Mouse (Mus musculus) neural tube, embryonic 11.5 days (tissue): ENCODE measurements at regions not wholly inside any gene's neighbourhood (a gene's known extent, or its start where the extent isn't known, plus 50 kb on each side); places are given as distances from the start of the nearest gene placed in this dataset.

ENCODE experiments used
- ATAC-seq: fragments of 200-750 bp; cut with Nextera tagmentation; 2 replicates; pipeline ENCODE4 v1.8.0; 2017; ENCODE audit warnings: moderate number of reproducible peaks, mild to moderate bottlenecking, moderate TSS enrichment, moderate library complexity; ENCODE audit not compliant: insufficient read depth, low FRiP score, low TSS enrichment
- DNase-seq: peaks from one replicate; pipeline ENCODE4 v3.0.0-alpha.2; 2015; ENCODE audit warnings: low spot score
- H3K27ac ChIP-seq: fragments of 300-500 bp; sonication (generic); 2 replicates; pipeline ENCODE4 v1.5.1; 2014; ENCODE audit warnings: low read depth, mild to moderate bottlenecking, low read length
- H3K27me3 ChIP-seq: fragments of 300-500 bp; sonication (generic); 2 replicates; pipeline ENCODE4 v1.6.1; 2014; ENCODE audit warnings: mild to moderate bottlenecking, low read length, mixed read lengths; ENCODE audit not compliant: control insufficient read depth, insufficient read depth
- H3K36me3 ChIP-seq: fragments of 300-500 bp; sonication (generic); 2 replicates; pipeline ENCODE4 v1.6.1; 2014; ENCODE audit warnings: mild to moderate bottlenecking, low read length, moderate library complexity, mixed read lengths; ENCODE audit not compliant: control insufficient read depth, insufficient read depth
- H3K4me1 ChIP-seq: fragments of 300-500 bp; sonication (generic); 2 replicates; pipeline ENCODE4 v1.6.1; 2014; ENCODE audit warnings: low read length, mixed read lengths; ENCODE audit not compliant: control insufficient read depth, insufficient read depth
- H3K4me2 ChIP-seq: fragments of 300-500 bp; sonication (generic); 2 replicates; pipeline ENCODE4 v1.6.1; 2014; ENCODE audit warnings: low read depth, mild to moderate bottlenecking, moderate library complexity
- H3K4me3 ChIP-seq: fragments of 300-500 bp; sonication (generic); 2 replicates; pipeline ENCODE4 v1.5.1; 2014; ENCODE audit warnings: low read depth, low read length
- H3K9ac ChIP-seq: fragments of 300-500 bp; sonication (generic); 2 replicates; pipeline ENCODE4 v1.6.1; 2014; ENCODE audit warnings: mild to moderate bottlenecking, low read length
- H3K9me3 ChIP-seq: fragments of 300-500 bp; sonication (generic); 2 replicates; pipeline ENCODE4 v1.6.1; 2016; ENCODE audit warnings: low read length; ENCODE audit not compliant: control insufficient read depth
- WGBS: fragments of 180-500 bp; shearing (Covaris S2); extraction: QIAGEN DNeasy Blood & Tissue Kit; methylation state at CpG from one replicate; pipeline ENCODE4 v1.1.7; 2014; 5-methylcytosine and 5-hydroxymethylcytosine counted together

DNA sequence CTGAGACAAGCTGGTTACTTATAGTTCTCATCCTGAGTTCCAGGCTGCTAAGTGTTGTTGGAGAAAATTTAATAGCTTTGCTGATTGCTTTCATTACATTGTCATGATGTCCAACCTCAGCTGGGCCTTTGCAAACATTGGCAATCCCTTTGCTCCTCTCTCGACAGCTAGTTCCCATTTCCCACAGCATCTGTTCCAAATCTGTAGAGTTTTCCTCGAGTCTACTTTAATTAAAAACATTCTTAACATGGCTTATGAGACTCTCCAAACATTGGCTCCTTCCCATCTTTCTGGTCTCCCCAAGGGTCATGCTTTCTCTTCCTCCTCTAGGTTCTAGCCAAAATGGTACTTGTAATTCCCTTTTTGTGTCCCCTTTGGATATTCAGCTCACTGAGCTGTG lies 672.6 kb upstream of the Gm8797 start:
- H3K9me3 ChIP-seq, result no peaks in the 10 kb centered on the region
- no peaks in the 10 kb centered on the region for H3K4me1 ChIP-seq
- H3K4me2 ChIP-seq, result no peak overlapping the region
- no peak overlapping the region for H3K9ac ChIP-seq
- ATAC-seq, result no peak
- no peaks in the 10 kb centered on the region for H3K27me3 ChIP-seq
- DNase-seq, result no peak
- no peak overlapping the region for H3K4me3 ChIP-seq
- no peak overlapping the region for H3K27ac ChIP-seq
- 56% methylated on average over 2 of the region's 2 CpGs for WGBS
- H3K36me3 ChIP-seq, result no peaks in the 10 kb centered on the region

DNA sequence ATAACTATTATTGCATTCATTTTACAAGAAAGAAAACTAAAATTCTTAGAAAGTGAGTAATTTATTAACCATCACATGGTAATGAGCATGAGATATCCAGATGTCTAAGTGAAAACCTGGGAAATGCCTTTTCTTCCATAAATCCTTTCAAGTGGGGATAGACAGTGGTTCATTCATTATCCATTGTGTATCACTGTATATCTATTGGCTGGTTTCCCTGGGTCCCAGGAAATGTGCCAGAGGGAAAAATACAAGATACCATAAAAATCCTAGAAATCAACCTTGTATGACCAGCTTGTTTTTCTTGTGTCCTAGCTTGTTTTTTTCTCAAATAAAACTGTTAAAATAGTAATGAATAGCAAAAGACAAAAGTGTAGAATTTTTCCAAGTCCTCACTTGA lies 663.9 kb upstream of the Gm8797 start:
- no peaks in the 10 kb centered on the region for H3K9me3 ChIP-seq
- H3K27me3 ChIP-seq, result no peaks in the 10 kb centered on the region
- no peak for ATAC-seq
- H3K36me3 ChIP-seq, result no peaks in the 10 kb centered on the region
- H3K4me3 ChIP-seq, result no peak overlapping the region
- DNase-seq, result no peak
- no peak overlapping the region for H3K4me2 ChIP-seq
- no peak overlapping the region for H3K9ac ChIP-seq
- H3K4me1 ChIP-seq, result no peaks in the 10 kb centered on the region
- H3K27ac ChIP-seq, result no peak overlapping the region

DNA sequence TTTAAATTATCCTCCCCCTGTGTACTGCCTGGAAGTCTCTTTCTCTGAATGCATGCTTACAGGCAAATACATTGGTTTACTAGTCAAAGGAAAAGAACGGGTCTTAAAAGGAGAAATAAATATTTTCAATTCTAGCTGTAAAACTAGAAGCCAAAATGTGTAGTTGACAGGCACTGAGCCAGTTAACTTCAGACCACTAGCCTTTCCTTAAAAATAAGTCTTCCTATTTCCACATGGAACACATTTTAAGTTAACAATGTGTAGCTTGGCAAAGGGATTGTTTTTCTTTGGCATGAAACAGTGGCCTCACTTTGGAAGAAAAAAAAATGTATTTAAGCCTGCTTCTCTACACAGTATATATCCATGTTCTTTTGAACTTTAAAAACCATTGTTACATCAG lies 661.7 kb upstream of the Gm8797 start:
- no peak overlapping the region for H3K4me2 ChIP-seq
- no peak for DNase-seq
- H3K27ac ChIP-seq, result no peak overlapping the region
- 59% methylated on average over 1 of the region's 1 CpGs for WGBS
- no peak overlapping the region for H3K9ac ChIP-seq
- H3K36me3 ChIP-seq, result no peaks in the 10 kb centered on the region
- H3K4me3 ChIP-seq, result no peak overlapping the region
- ATAC-seq, result no peak
- no peaks in the 10 kb centered on the region for H3K9me3 ChIP-seq
- H3K4me1 ChIP-seq, result no peaks in the 10 kb centered on the region
- no peaks in the 10 kb centered on the region for H3K27me3 ChIP-seq

DNA sequence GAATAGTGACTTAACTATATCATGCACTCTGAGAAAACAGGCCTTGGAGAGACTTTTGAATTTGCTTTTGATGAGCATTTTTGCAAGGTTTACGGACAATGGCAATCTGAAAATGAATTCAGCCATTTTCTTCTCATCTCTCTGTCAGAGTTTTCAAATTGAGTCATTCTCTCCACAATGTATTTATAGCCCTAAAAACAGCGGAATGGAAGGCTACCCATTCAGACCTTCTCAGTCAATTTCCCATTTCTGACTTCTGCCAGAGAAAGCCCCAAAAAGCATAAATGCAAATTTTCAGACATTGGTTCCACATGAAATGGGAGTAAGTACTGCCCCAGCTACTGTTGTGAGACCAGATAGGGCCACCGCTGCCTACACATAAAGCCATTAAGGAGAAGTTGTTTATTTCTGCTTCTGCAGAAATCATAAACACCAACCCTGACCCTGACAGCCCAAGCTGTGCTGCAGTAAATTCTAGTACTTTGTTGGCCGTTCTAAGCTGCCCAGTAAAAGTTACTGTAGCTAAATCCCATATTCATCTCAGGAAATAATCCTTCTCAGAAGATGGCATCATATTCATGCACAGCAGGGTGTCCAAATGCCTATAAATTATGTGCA lies 661.1 kb upstream of the Gm8797 start:
- H3K9me3 ChIP-seq, result no peaks in the 10 kb centered on the region

DNA sequence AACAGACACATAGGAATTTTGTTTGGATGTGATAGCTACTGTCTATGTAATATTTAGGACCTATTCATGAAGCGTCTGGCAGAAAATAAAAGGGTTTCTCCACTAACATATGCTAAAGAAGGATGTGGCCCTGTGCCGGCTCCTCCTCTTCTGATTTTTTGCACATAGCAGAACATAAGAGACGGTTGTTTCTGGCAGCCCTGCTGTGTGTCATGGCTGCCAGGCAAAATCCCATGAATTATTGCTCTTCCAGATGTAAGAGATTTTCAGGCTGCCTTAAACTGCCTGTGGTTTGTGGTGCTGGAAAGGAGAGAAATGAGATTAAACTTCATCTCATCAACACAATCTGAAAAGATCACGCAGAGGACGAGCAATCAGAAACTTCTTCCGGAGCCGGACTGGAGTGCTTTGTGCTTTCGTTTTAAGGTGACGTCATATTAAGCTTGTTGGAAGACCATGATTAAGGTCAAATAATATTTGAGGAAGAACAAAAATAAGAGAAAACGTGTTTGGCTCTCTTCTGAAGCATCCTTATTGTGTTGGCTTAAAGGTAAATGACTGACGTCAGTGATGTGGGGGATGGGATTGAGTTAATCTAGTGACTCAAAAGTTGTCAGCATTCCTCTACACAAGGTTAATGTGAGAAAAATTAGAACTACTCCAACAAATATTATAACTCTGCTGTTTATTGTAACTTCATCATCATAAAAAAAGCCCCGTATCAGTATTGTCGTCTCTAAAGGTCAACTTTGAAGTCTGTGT lies 660.3 kb upstream of the Gm8797 start:
- Histone ChIP-seq H3K9me3 (no peaks in the 10 kb centered on the region), H3K27ac (no peak overlapping the region), H3K27me3 (no peaks in the 10 kb centered on the region), H3K4me3 (no peak overlapping the region), H3K4me2 (no peak overlapping the region), H3K36me3 (no peaks in the 10 kb centered on the region), H3K4me1 (no peaks in the 10 kb centered on the region), H3K9ac (no peak overlapping the region)
- ATAC-seq, result no peak
- DNase-seq, result no peak
- WGBS, result 69% methylated on average over 13 of the region's 13 CpGs

More for the DNA sequence above, 661.1 kb upstream of the Gm8797 start:
- no peaks in the 10 kb centered on the region for H3K27me3 ChIP-seq
- no peaks in the 10 kb centered on the region for H3K36me3 ChIP-seq
- WGBS, result 65% methylated on average over 4 of the region's 4 CpGs
- no peak overlapping the region for H3K4me3 ChIP-seq
- H3K4me1 ChIP-seq, result no peaks in the 10 kb centered on the region
- ATAC-seq (no peak), DNase-seq (no peak)
- H3K27ac ChIP-seq, result peak overlapping the region; percentile 11; the same call in 1 of the 2 replicates
- H3K4me2 ChIP-seq, result no peak overlapping the region
- H3K9ac ChIP-seq, result no peak overlapping the region

DNA sequence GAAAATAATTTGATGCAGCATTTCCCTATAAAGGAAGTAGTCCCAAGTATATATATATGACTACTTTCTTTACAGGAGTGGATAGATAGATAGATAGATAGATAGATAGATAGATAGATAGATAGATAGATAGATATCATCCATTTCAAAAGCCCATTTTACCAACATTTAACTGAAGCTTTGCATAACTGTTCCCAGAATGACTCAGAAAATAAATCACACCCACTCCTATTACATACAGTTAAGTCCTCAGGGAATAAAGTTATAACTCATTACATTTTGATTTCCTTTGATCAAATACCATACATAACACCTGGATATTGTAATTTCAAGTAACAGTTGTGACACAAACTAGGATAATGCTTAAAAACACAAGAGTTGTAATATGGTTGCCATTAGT lies 659.6 kb upstream of the Gm8797 start:
- Histone ChIP-seq H3K27ac (no peak overlapping the region), H3K9ac (no peak overlapping the region), H3K27me3 (no peaks in the 10 kb centered on the region), H3K36me3 (no peaks in the 10 kb centered on the region), H3K9me3 (no peaks in the 10 kb centered on the region), H3K4me3 (no peak overlapping the region), H3K4me2 (no peak overlapping the region), H3K4me1 (no peaks in the 10 kb centered on the region)
- ATAC-seq (no peak), DNase-seq (no peak)
